Mouse (Mus musculus): ENCODE results near the gene Ecpas.

Gene Ecpas

DNA sequence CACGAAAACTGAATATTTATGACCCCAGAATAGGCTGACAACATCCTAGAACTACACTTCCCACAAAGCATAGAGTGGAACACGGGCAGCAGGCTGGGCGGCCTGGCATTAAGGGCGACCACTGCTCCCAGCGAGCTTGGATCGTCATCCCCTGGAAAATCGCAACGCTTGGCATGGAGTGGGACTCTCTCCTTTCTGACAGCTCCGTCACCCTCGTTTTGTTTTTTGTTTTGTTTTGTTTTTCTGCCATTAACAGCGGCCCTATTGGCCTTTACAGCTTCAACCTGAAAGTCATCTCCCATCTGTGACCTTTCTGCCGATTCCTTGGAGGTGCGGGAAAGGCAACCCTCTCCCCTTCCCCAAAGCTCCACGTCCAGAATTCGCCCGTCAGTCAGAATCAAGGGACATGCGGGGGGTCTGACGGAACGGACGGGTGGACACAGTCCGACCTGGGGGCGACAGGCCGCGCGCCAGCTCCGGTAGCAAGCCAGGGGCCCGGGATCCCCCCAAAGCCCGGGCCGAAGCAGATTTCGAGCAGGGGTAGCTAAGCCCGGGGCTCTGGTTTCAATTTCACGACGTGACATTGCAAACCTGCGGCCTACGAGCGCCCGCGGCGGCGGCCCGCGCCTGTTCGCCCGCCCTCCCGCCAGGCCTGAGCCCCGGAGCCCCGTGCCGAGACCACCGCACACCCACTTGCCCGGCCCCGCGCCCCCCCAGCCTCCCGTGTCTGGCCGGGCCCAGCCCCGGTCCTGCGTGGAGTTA lies 1.3 kb downstream of the Ecpas start:
- DNase-seq = peak; percentile 58

DNA sequence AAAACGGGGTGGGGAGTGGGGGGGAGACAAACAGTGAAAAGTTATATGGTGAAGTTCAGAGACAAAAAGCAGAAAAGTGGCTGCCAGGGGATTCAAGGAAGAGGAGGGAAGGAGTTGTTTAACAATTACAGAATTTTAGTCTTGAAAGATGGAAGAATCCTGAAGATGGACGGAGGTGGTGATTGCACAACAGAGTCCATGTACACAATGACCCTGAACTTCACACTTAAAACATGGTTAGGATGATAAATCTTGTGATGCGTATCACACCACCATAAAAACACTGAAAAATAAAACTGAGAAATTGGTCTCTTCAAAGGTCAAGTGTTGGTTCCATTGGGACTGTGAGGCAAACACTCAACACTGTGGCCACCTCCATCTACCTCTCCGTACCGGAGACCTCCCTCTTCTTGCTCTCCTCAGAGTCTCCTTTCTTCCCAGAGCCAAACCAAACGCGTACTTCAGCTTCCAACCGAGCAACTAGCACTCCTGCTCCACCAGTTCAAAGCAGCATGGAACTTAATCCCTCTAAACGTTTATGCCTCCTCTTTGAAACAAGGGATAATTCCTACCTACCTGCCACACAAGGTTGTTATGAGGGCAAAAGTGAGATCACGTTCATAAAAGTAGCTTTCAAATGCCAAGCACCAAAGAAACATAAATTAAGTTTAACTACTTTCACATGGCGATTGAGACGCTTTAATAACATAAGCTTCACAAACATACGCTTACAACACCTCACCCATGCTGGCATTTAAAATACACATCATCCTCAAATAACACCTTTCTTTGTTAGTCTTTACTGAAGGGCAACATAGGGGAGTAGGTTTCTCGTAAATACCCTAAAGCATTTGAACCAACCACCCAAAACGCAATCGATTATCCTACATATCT lies 2.1 kb downstream of the Ecpas start:
- no peak for DNase-seq

DNA sequence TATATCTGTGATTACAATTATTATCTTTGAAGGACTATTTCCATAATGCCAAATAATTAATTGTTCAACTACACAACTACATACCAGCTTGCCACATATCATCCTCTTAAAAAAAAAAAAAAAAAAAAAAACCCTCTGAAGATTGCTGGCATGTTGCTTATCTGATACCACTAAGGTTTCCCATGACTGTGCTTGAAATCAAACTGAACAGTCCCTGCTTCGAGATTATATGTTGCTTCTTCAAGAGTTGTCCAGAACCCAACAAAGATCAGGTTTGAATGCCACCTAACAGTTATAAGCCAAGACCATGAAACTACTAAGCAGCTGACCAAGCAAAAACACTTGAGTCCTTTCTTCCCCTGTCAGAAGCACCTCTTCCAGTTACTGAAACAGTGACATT lies 5.1 kb downstream of the Ecpas start:
- DNase-seq = no peak

DNA sequence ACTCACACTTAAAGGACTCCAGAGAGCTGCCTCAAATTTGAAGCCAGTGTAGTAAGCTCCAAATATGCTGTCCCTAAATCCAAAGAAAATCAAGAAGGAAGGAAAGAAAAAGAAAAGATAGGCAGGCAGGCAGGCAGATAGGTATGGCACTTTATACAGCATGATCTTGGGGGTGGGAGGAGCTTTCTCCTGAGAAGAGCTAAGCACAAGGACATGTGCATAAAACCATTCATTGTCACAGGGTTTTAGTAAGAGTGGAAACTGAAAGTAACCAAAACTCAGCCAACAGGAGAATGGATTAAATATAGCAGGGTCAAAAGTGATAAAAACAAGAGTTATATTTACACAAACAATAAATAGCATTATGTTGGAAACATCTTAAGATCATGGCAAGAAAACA lies 14.2 kb downstream of the Ecpas start:
- no peak for DNase-seq

- DNase-seq = no peak
Measured at GRCm38 (mm10) chr4:58897436-58897835, 15.1 kb downstream of the Ecpas start.

- no peak for DNase-seq
Measured at GRCm38 (mm10) chr4:58894399-58894798, 18.1 kb downstream of the Ecpas start.

DNA sequence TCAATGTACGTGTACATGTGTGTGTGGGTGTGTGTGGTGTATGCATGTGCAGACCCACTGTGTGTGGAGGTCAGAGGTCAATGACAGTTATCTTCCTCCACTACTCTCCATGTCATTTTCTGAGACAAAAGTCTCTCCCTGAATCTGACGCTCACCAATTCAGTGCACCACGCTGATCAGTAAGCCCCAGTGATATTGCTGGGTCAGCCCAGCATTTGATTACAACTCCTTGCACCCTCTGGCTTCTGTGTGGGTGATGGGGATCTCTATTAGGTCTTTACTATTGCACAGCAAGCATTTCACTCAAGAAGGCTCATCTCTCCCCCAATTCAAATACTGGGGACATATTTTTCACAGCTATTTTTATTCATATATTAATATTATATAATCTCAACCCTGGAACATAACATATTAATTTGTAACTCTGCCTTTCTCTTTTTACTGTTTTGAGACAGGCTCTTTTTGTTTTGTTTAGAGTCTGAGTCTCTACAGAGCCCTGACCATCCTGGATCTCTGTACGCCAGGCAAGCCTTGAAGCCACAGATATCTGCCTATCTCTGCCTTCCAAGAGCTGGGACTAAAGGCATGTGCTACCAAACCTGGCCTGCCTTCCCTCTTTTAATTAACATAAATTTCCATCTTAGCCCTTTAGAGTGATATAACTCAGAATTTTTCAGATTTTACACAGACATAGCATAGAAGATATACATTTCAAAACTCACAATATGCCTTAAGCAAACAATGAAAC lies 22.3 kb downstream of the Ecpas start:
- DNase-seq = no peak

DNA sequence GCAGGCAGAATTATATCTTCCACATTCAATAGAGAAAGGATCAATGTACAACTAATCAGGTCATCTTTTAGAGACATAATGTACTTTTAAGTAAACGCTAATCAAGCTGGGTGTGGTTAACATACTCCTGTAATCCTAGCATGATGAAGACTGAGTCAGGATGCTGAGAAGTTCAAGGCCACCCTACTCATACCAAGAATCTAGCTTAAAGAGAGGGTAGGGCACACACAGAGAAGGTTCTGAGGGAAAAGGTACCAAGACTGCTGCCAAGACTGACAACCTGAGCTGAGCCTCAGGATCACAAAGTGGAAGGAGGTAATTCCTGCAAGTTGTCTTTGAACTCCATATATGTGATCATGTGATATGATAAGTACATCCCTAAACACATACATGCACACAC lies 24.0 kb downstream of the Ecpas start:
- no peak for DNase-seq

- DNase-seq = no peak
Measured at GRCm38 (mm10) chr4:58887626-58888025, 24.9 kb downstream of the Ecpas start.

- no peak for DNase-seq
Measured at GRCm38 (mm10) chr4:58886778-58887177, 25.8 kb downstream of the Ecpas start.

DNA sequence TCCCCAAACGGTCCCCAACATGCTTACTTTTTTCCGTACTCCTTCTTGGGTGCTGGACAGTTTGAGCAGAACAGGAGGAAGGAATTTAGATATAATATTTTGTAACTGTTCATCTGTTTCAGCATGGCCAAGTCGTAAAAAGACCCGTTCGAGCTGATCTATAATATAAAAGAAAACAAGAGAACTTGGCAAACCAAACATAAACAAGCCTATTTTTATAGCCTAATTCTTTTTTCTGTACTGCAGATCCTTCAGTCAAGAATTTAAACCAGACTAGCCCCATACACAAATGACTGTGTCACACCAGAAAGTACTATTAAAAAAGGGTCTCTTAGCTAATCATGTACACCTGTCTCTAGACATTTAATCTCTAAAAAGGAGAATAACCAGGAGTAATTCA lies 27.2 kb downstream of the Ecpas start:
- DNase-seq = no peak

GRCm38 (mm10) chr4:58883841-58884240 lies 28.7 kb downstream of the Ecpas start:
- DNase-seq = no peak

GRCm38 (mm10) chr4:58874373-58874772 lies 38.2 kb downstream of the Ecpas start:
- no peak for DNase-seq

DNA sequence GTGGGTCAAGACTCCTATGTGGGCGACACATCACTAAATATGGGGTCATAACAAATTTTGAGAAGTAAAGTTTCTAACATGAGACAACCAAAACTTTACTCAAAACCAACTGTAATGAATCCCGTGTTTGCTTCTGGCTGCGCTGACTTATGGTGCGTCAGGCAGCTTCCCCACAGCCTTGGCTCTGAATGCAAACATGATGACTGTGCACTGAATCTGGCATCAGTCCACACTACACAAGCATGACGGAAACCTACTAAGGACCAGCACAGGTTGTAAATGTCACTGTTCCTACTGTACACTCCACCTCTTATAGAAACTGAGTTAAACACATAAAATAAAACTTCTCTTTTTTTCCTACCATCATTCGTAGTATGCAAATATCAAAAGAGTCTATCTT lies 45.3 kb downstream of the Ecpas start:
- DNase-seq = peak; percentile 27

DNA sequence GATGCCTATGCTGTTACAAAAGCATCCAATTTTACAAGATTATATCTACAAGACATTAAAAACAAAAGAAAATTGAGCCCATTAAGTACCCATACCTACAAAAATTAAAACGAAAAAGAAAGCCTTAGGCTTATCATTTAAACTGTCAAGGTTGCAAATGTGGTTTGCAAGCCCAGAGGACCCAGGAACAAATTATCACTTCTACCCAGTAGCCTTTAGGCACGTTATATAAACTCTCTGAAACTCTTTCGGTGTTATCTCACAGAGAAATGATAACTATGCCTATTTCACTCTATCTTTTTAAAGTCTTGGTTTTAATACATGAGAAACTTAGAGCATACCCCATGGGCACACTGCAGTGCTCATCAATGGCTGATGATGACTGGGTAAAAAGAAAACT lies 79.6 kb downstream of the Ecpas start:
- no peak for DNase-seq

DNA sequence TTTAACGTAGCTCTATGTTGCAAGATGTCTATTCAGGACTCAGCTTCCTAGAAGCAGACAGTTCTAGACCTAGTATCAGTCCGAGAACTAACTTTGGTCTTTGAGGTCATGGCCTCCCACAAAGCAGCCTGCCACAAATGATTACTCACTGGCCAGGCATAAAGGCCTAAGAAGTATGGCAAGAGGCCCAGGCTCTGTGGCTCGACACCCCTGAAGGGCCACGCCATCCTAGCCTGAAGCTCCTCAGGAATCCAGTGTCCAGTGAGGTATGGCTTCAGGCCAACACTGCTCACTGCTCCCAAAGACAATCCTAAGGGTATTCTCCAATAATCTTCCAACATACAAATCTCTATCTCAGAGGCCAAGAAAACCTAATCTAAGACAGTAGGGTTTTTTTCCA lies 86.6 kb downstream of the Ecpas start:
- DNase-seq = no peak

DNA sequence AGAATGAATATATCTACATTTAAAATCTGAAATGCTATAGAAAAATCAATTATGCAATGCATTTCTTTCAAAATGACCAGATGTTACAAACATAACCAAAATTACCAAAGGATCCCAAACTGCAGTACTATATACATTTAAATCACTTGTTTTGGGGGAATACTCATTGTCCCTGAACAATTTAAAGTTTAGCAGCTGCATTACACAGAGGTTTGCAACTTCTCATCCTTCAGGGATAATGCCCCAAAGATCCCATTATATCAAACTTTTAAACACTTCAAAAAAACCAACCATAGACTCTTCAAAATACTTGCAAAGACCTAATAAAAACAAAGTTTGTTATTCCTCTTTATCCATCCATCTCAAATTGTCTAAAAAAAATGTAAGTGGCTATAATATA lies 124.9 kb downstream of the Ecpas start, which contains the start of gene Olfr267:
TSS of gene Olfr267 (minus strand) at position 101 of the 400 bp plus-strand sequence.
- DNase-seq = no peak

GRCm38 (mm10) chr4:58786659-58787058 lies 125.9 kb downstream of the Ecpas start:
- no peak for DNase-seq

GRCm38 (mm10) chr4:58763417-58763816 lies 149.1 kb downstream of the Ecpas start:
- DNase-seq = no peak

- DNase-seq = no peak
Measured at GRCm38 (mm10) chr4:58749510-58749909, 163.0 kb downstream of the Ecpas start.

DNA sequence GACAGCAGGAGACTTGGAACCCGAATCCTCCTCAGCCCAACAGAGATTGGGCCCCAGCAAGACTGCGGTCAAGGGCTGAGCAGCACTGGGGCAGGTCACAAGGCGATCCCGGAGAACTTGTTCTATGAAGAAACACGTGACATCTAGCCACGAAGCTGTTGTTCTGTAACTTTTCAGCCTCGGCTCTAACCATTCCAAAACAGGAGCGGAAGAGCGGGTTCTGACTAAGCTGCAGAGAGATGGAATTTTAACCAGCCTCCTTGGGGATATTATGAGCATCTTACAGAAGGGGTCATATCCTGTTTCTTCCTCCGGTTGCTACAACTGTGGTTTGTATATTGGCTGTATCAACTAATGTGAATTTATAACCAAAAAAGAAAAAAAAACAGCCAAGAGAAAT lies 163.4 kb downstream of the Ecpas start:
- no peak for DNase-seq

All from right cerebral cortex, adult 18-20 months (tissue).